Mouse (Mus musculus) stomach, postnatal 0 days (tissue): Measurements from ENCODE around the gene Kalrn.

ENCODE experiments used
- CTCF ChIP-seq: IDR thresholded peaks from 2 replicates; pipeline ENCODE4 v1.5.1; 2016; ENCODE audit warnings: antibody characterized with exemption, low read depth, mild to moderate bottlenecking, moderate library complexity
- EP300 ChIP-seq: optimal IDR thresholded peaks from 2 replicates; pipeline ENCODE3; 2016; ENCODE audit warnings: antibody characterized with exemption

DNA sequence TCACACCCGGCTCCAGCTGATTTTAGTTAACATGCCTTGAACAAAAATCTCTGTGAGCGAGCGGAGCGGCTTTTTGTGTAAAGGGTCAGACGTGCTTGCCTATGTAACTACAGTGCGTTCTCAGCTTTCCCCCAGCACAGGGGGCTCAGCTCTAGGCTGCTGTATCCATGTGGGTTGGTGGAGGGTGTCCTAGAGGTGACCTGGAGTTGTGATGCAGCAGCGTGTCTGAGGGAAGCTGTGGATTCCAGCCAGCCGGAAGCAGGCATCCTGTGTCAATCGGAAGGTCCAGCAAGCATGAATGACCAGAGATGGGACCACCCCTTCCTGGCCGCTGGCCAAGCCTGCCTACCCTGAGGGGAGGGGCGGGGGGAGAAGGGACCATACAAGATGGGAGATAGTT is 631.0 kb downstream of the Kalrn start:
- TF ChIP-seq EP300 (no peak), CTCF (no peak)
